Mouse (Mus musculus) MEL (cell line): ENCODE results near the gene Rab11fip3. TPM values are rescaled to one million over a fixed set of nuclear protein-coding genes. Genes with fewer than 3 reads are reported as not detected.

Source experiments
- DNase-seq: peaks from one replicate; pipeline ENCODE4 v3.0.0; 2011; ENCODE audit warnings: low read depth, low spot score
- H3K27ac ChIP-seq: 2 replicates; pipeline ENCODE4 v1.5.1; 2012; ENCODE audit warnings: low read depth, mild to moderate bottlenecking, control low read depth, low read length, moderate library complexity; ENCODE audit not compliant: control insufficient read depth
- H3K27me3 ChIP-seq, 2 experiments: fragments of 150-350 bp in 1 of 2; sonication (generic) in 1 of 2; 2 replicates each; pipeline ENCODE4 v1.6.1; 2012; ENCODE audit warnings: low read length in 2 of 2, mild to moderate bottlenecking in 2 of 2, improper control_type of control experiment in 1 of 2, moderate library complexity in 1 of 2; ENCODE audit not compliant: insufficient read depth in 2 of 2, control insufficient read depth in 1 of 2
- H3K36me3 ChIP-seq, 2 experiments: 2 replicates each; pipeline ENCODE4 v1.6.1; 2012 to 2014; ENCODE audit warnings: low read length in 2 of 2, improper control_type of control experiment in 1 of 2, inconsistent platforms in 1 of 2, mild to moderate bottlenecking in 1 of 2; ENCODE audit not compliant: insufficient read depth in 2 of 2, control insufficient read depth in 1 of 2
- H3K4me1 ChIP-seq, 2 experiments: fragments of 150-350 bp in 1 of 2; sonication (generic) in 1 of 2; 2 replicates each; pipeline ENCODE4 v1.6.1; 2012; ENCODE audit warnings: low read length in 2 of 2, improper control_type of control experiment in 1 of 2, mild to moderate bottlenecking in 1 of 2; ENCODE audit not compliant: insufficient read depth in 2 of 2, control insufficient read depth in 1 of 2
- H3K4me3 ChIP-seq, 2 experiments: fragments of 150-350 bp in 1 of 2; sonication (generic) in 1 of 2; 2 replicates each; pipeline ENCODE4 v1.5.1; 2012; ENCODE audit warnings: low read depth in 2 of 2, low read length in 2 of 2, mild to moderate bottlenecking in 2 of 2, moderate library complexity in 2 of 2, control low read depth in 1 of 2, improper control_type of control experiment in 1 of 2; ENCODE audit not compliant: control insufficient read depth in 1 of 2, insufficient read depth in 1 of 2
- H3K79me2 ChIP-seq: 2 replicates; pipeline ENCODE4 v1.6.1; 2012; ENCODE audit warnings: mild to moderate bottlenecking, low read length, moderate library complexity; ENCODE audit not compliant: control insufficient read depth, poor library complexity, insufficient read depth
- H3K9ac ChIP-seq: 2 replicates; pipeline ENCODE4 v1.6.1; 2012; ENCODE audit warnings: low read depth, mild to moderate bottlenecking, control low read depth, low read length, moderate library complexity; ENCODE audit not compliant: control insufficient read depth, poor library complexity, severe bottlenecking
- H3K9me3 ChIP-seq: fragments of 150-350 bp; sonication (generic); replicated peaks from 2 replicates; pipeline ENCODE4 v1.6.1; 2012; ENCODE audit warnings: mild to moderate bottlenecking, low read length, improper control_type of control experiment, moderate library complexity; ENCODE audit not compliant: insufficient read depth
- CHD1 ChIP-seq: IDR thresholded peaks from 2 replicates; pipeline ENCODE4 v1.6.1; 2012; ENCODE audit warnings: low read depth, mild to moderate bottlenecking, inconsistent platforms, low read length, improper control_type of control experiment
- ELF1 ChIP-seq: IDR thresholded peaks from 2 replicates; pipeline ENCODE4 v1.6.1; 2014; ENCODE audit warnings: low read depth, mild to moderate bottlenecking, inconsistent platforms, low read length, improper control_type of control experiment, moderate library complexity
- EP300 ChIP-seq, 2 experiments: IDR thresholded peaks; 2 replicates each; pipeline ENCODE4 v1.6.1; 2011; ENCODE audit warnings: improper control_type of control experiment in 2 of 2, low read length in 2 of 2, low read depth in 1 of 2, mild to moderate bottlenecking in 1 of 2
- ETS1 ChIP-seq: IDR thresholded peaks from 2 replicates; pipeline ENCODE4 v1.6.1; 2012; ENCODE audit warnings: low read depth, mild to moderate bottlenecking, inconsistent platforms, low read length, improper control_type of control experiment, moderate library complexity
- KAT2A ChIP-seq: conservative IDR thresholded peaks from 2 replicates; pipeline ENCODE4 v1.6.1; 2012; ENCODE audit warnings: low read depth, low read length, improper control_type of control experiment, inconsistent platforms
- MAFK ChIP-seq: IDR thresholded peaks from 2 replicates; pipeline ENCODE4 v1.6.1; 2011; ENCODE audit warnings: low read depth, mild to moderate bottlenecking, low read length, improper control_type of control experiment, borderline replicate concordance
- MAX ChIP-seq: IDR thresholded peaks from 2 replicates; pipeline ENCODE4 v1.6.1; 2011; ENCODE audit warnings: low read length, improper control_type of control experiment
- MYC ChIP-seq: IDR thresholded peaks from 2 replicates; pipeline ENCODE4 v1.6.1; 2011; ENCODE audit warnings: low read depth, mild to moderate bottlenecking, low read length, improper control_type of control experiment, moderate library complexity
- NELFE ChIP-seq: IDR thresholded peaks from 2 replicates; pipeline ENCODE4 v1.6.1; 2011; ENCODE audit warnings: low read depth, low read length, improper control_type of control experiment
- POLR2AphosphoS2 ChIP-seq: IDR thresholded peaks from 2 replicates; pipeline ENCODE4 v1.6.1; 2011; ENCODE audit warnings: low read length, improper control_type of control experiment
- SIN3A ChIP-seq: IDR thresholded peaks from 2 replicates; pipeline ENCODE4 v1.6.1; 2012; ENCODE audit warnings: low read length, improper control_type of control experiment, inconsistent platforms
- TAL1 ChIP-seq: IDR thresholded peaks from 2 replicates; pipeline ENCODE4 v1.6.1; 2012; ENCODE audit warnings: mild to moderate bottlenecking, inconsistent platforms, low read length, moderate library complexity, mixed read lengths
- TBP ChIP-seq: IDR thresholded peaks from 2 replicates; pipeline ENCODE4 v1.8.0; 2011; ENCODE audit warnings: low read depth, low read length, improper control_type of control experiment
- USF1 ChIP-seq: IDR thresholded peaks from 2 replicates; pipeline ENCODE4 v1.6.1; 2014; ENCODE audit warnings: low read depth, mild to moderate bottlenecking, inconsistent platforms, low read length, improper control_type of control experiment, moderate library complexity
- USF2 ChIP-seq, 2 experiments: IDR thresholded peaks; 2 replicates each; pipeline ENCODE4 v1.6.1; 2011 to 2012; ENCODE audit warnings: improper control_type of control experiment in 2 of 2, low read length in 2 of 2, borderline replicate concordance in 1 of 2, inconsistent platforms in 1 of 2, low read depth in 1 of 2, mild to moderate bottlenecking in 1 of 2; ENCODE audit not compliant: insufficient read depth in 1 of 2
- ZNF384 ChIP-seq: IDR thresholded peaks from 2 replicates; pipeline ENCODE4 v1.6.1; 2012; ENCODE audit warnings: low read depth, mild to moderate bottlenecking, inconsistent platforms, low read length, improper control_type of control experiment
- polyA plus RNA-seq, 2 experiments: library from polyadenylated mRNA; stranded (reverse) in 1 of 2; unstranded in 1 of 2; fragments of >175 nt in 1 of 2; fragments of >200 nt in 1 of 2; gene quantifications; 2 replicates each; pipeline versions ENCODE4 v1.2.1 to v1.2.4; 2012; ENCODE audit warnings: low replicate concordance in 2 of 2, low read depth in 1 of 2; ENCODE audit not compliant: insufficient read length in 2 of 2, insufficient read depth in 1 of 2, missing spikeins in 1 of 2
- total RNA-seq: library from RNA; depleted of rRNA; stranded (reverse); fragments of 300-350 nt; gene quantifications from 2 replicates; pipeline ENCODE4 v1.2.3, GENCODE M21; 2012

The Rab11fip3 gene
- total and polyA plus RNA-seq, 3 experiments = 3.2 to 18.9 TPM; not detected in 1

DNA sequence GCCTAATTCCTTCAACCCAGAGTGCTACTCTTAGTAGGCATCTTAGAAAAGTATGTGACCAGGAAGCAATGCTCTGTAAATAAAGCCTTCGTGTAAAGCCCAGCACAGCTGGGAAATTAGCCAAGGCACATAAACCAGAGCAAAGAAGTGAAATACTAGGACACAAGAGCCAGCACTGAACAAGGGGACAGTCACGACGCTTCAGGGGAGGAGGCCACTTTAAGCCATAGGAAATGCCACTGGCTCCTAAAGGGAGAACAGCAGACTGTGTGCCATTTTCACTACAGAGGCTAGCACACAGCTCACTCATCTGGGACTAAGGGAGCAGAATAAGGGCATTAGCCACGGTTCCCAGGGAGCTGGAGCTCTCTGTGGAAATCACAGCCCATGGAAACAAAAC is 24.1 kb downstream of the Rab11fip3 start:
- H3K4me3 ChIP-seq = no peak overlapping the region
- H3K9ac ChIP-seq = no peak overlapping the region
- no peak overlapping the region for H3K27ac ChIP-seq
- DNase-seq = no peak
- no peaks in the 10 kb centered on the region for H3K9me3 ChIP-seq
- no peaks in the 10 kb centered on the region for H3K27me3 ChIP-seq
- TF ChIP-seq TBP (no peak), USF1 (no peak), SIN3A (no peak), KAT2A (no peak), ETS1 (no peak), TAL1 (no peak)
- H3K4me1 ChIP-seq = no peaks in the 10 kb centered on the region
- no peaks in the 10 kb centered on the region for H3K36me3 ChIP-seq
- H3K79me2 ChIP-seq = no peaks in the 10 kb centered on the region

DNA sequence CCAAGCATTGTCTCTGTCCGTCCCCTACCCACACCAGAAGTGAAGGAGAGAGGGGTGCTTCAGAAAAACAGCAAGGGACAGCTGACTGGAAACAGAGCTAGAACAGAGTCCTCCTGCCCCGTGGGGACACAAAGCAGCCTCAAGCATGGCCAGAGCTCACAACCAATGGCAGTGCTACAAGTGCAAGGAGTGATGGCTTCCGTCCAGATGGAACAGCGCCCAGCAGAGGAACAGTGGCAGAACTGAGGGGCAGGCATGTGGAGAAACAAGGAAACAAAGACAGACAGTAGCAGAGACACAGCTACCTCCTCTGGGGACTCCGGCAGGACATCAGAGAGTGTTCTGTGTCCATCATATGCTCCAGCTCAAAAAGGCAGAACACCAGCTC is 26.1 kb downstream of the Rab11fip3 start:
- H3K27me3 ChIP-seq = no peaks in the 10 kb centered on the region
- no peaks in the 10 kb centered on the region for H3K79me2 ChIP-seq
- no peak for DNase-seq
- H3K27ac ChIP-seq = no peak overlapping the region
- H3K4me1 ChIP-seq = no peaks in the 10 kb centered on the region
- H3K4me3 ChIP-seq = no peak overlapping the region
- no peak overlapping the region for H3K9ac ChIP-seq
- TF ChIP-seq POLR2AphosphoS2 (no peak), ELF1 (no peak), CHD1 (no peak), MAX (no peak), EP300 (IDR thresholded peaks at IDR 0.05; ENCODE audit: low read depth in 1 of 2, low read length in 2 of 2) (no peak), MAFK (no peak), USF2 (IDR thresholded peaks at IDR 0.05; ENCODE audit: borderline replicate concordance in 1 of 2, insufficient read depth in 1 of 2, low read depth in 1 of 2, low read length in 2 of 2) (no peak), ZNF384 (no peak), MYC (no peak), NELFE (no peak), ETS1 (no peak)
- TF ChIP-seq, all 39 proteins: peak for 0
- Histone ChIP-seq H3K36me3 (no peaks in the 10 kb centered on the region; a peak in 1 of 4 replicates), H3K9me3 (no peaks in the 10 kb centered on the region)
